In the genomic region with DNA sequence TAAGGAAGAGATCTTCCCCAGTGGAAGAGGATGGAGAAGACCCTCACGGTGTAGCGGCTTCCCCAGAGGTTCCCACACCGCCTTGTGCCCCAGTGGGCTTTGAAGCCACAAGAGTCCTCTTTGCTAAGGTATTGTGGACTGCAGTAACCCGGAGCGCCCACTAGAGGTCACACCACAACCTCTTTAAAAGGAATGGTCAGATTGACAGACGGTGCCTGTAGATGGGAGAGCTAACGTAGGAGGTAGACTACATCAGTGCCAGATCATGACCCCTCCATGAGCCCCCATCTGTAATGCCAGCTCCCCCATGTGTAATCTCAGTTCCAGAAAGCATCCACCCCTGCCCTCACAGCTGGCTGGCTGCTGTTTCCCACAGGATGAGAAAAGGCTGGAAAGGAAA, we compare ENCODE assay signal across 9 mouse cellular contexts. TPM values are rescaled to one million over a fixed set of nuclear protein-coding genes. Genes with fewer than 3 reads are reported as not detected.
DNase-seq lines count a peak whose midpoint lies in the region; ATAC-seq and TF ChIP-seq lines count a peak whose summit lies in the region.
"Had no signal": no experiment of that assay in that cellular context is flagged by ENCODE, and none has a peak within 500 bp of the region (broad histone marks: within the 10 kb centered on the region; RNA-seq: fewer than 3 reads in every experiment).

No protein-coding gene starts in this region.

- TF ChIP-seq POLR2A in cerebellum, adult 2 months (IDR thresholded peaks at IDR 0.05; ENCODE audit: borderline replicate concordance, insufficient read depth, low read length): no peak

- DNase-seq in hindbrain, embryonic 10.5 days (ENCODE audit: low spot score): peak; percentile 82
- peak; percentile 70 to 81 for DNase-seq in cerebellum, adult 2 months
- peak; percentile 61 to 84 for DNase-seq in frontal cortex, postnatal 36 days (ENCODE audit: low spot score in 2 of 2)
- peak; percentile 86 for DNase-seq in intestine, embryonic 14.5 days (ENCODE audit: low spot score)
- peak; percentile 63 to 74 for DNase-seq in left cerebral cortex, postnatal 10 days (ENCODE audit: extremely low spot score in 1 of 2, low spot score in 2 of 2)
- peak; percentile 43 to 68 for DNase-seq in spleen, postnatal 14 days (ENCODE audit: low spot score in 2 of 2)

- H3K27ac ChIP-seq in hindbrain, embryonic 10.5 days: no peak overlapping the region
- no peak overlapping the region for H3K27ac ChIP-seq in hindbrain, embryonic 12.5 days
- H3K27ac ChIP-seq in cerebellum, adult 2 months (ENCODE audit: insufficient read depth, low read length): no peak overlapping the region
- no peak overlapping the region for H3K27ac ChIP-seq in intestine, embryonic 14.5 days (ENCODE audit: low read depth)
- H3K27ac ChIP-seq in midbrain, embryonic 13.5 days: no peak overlapping the region

- H3K36me3 ChIP-seq in hindbrain, embryonic 10.5 days: peaks cover 28% of the 10 kb centered on the region
- H3K36me3 ChIP-seq in hindbrain, embryonic 12.5 days: peaks cover 27% of the 10 kb centered on the region
- H3K36me3 ChIP-seq in intestine, embryonic 14.5 days (ENCODE audit: control insufficient read depth, insufficient read depth, low read length): peaks cover 17% of the 10 kb centered on the region
- peaks cover 28% of the 10 kb centered on the region for H3K36me3 ChIP-seq in midbrain, embryonic 13.5 days

- no peak for ATAC-seq in hindbrain, embryonic 12.5 days (ENCODE audit: low FRiP score)
- 0 out of 2 replicates have a peak, but pooled peaks have one; percentile 24 for ATAC-seq in intestine, embryonic 14.5 days (replicated peaks; ENCODE audit: low FRiP score, low TSS enrichment, low read depth)
- ATAC-seq in midbrain, embryonic 13.5 days: peak; percentile 77

- 0 out of 2 replicates have a peak, but pooled peaks cover 13% of the 10 kb centered on the region for H3K27me3 ChIP-seq in hindbrain, embryonic 10.5 days (ENCODE audit: insufficient read depth, poor library complexity, severe bottlenecking)
- 0 out of 2 replicates have a peak, but pooled peaks cover 5% of the 10 kb centered on the region for H3K27me3 ChIP-seq in hindbrain, embryonic 12.5 days
- no peaks in the 10 kb centered on the region for H3K27me3 ChIP-seq in cerebellum, adult 2 months (ENCODE audit: control insufficient read depth, insufficient read depth, low read length)
- no peaks in the 10 kb centered on the region for H3K27me3 ChIP-seq in intestine, embryonic 14.5 days (replicated peaks; ENCODE audit: control insufficient read depth, insufficient read depth, low read length)
- H3K27me3 ChIP-seq in midbrain, embryonic 13.5 days: no peaks in the 10 kb centered on the region

- H3K4me1 ChIP-seq in hindbrain, embryonic 10.5 days (replicated peaks): peaks cover 22% of the 10 kb centered on the region
- no peaks in the 10 kb centered on the region for H3K4me1 ChIP-seq in hindbrain, embryonic 12.5 days
- H3K4me1 ChIP-seq in cerebellum, adult 2 months (ENCODE audit: control insufficient read depth, insufficient read depth, low read length): no peaks in the 10 kb centered on the region
- no peaks in the 10 kb centered on the region for H3K4me1 ChIP-seq in intestine, embryonic 14.5 days (replicated peaks; ENCODE audit: control insufficient read depth, insufficient read depth, low read length)
- no peaks in the 10 kb centered on the region for H3K4me1 ChIP-seq in midbrain, embryonic 13.5 days (replicated peaks)

- 0 out of 2 replicates have a peak, but pooled peaks cover 5% of the 10 kb centered on the region for H3K9me3 ChIP-seq in hindbrain, embryonic 10.5 days
- H3K9me3 ChIP-seq in hindbrain, embryonic 12.5 days (replicated peaks): no peaks in the 10 kb centered on the region
- no peaks in the 10 kb centered on the region for H3K9me3 ChIP-seq in intestine, embryonic 14.5 days (ENCODE audit: control insufficient read depth, low read length)
- H3K9me3 ChIP-seq in midbrain, embryonic 13.5 days: no peaks in the 10 kb centered on the region

- TF ChIP-seq CTCF in cerebellum, adult 2 months (IDR thresholded peaks at IDR 0.05; ENCODE audit: borderline replicate concordance, insufficient read depth, low read depth, low read length): peak; percentile 89

- H3K4me2 ChIP-seq in hindbrain, embryonic 12.5 days (replicated peaks): no peak overlapping the region
- H3K4me2 ChIP-seq in intestine, embryonic 14.5 days (ENCODE audit: low read length): no peak overlapping the region
- H3K4me2 ChIP-seq in midbrain, embryonic 13.5 days (replicated peaks): no peak overlapping the region

- no peak overlapping the region for H3K9ac ChIP-seq in hindbrain, embryonic 12.5 days
- no peak overlapping the region for H3K9ac ChIP-seq in intestine, embryonic 14.5 days (ENCODE audit: low read length)
- no peak overlapping the region for H3K9ac ChIP-seq in midbrain, embryonic 13.5 days (replicated peaks)

- no peak overlapping the region for H3K4me3 ChIP-seq in hindbrain, embryonic 10.5 days
- H3K4me3 ChIP-seq in hindbrain, embryonic 12.5 days: no peak overlapping the region
- H3K4me3 ChIP-seq in cerebellum, adult 2 months (replicated peaks; ENCODE audit: insufficient read depth, low read depth, low read length): no peak overlapping the region
- H3K4me3 ChIP-seq in intestine, embryonic 14.5 days (ENCODE audit: low read depth, low read length): no peak overlapping the region
- H3K4me3 ChIP-seq in midbrain, embryonic 13.5 days (replicated peaks): no peak overlapping the region
- H3K4me3 ChIP-seq: myocyte had no signal

- WGBS in hindbrain, embryonic 10.5 days: 12% methylated on average over 7 of the region's 7 CpGs
- WGBS in hindbrain, embryonic 12.5 days: 8% methylated on average over 7 of the region's 7 CpGs
- 2% methylated on average over 7 of the region's 7 CpGs for WGBS in cerebellum, adult 2 months
- WGBS in intestine, embryonic 14.5 days: 7% methylated on average over 7 of the region's 7 CpGs
- WGBS in midbrain, embryonic 13.5 days: 9% methylated on average over 7 of the region's 7 CpGs

- intact Hi-C loops in left cerebral cortex, postnatal 10 days (cut with DNase I): loop anchor here (5.0 kb wide), 1 partner anchor 45 kb away; the partner anchor contains the start of gene Map1lc3b

RNA-seq across cellular contexts. Expression of gene 1700018B08Rik, which starts 3.0 kb away (rescaled TPM):
- 0.17 TPM in 1 of 2 replicates, not detected in the other for polyA plus RNA-seq in hindbrain, embryonic 10.5 days (2016; fragmentation: Nextera tagmentation; extraction: Ambion mirVana)
- not detected in 2 replicates for polyA plus RNA-seq in hindbrain, embryonic 12.5 days (2016; fragmentation: Nextera tagmentation; extraction: Ambion mirVana)
- polyA plus RNA-seq in cerebellum, adult 2 months (2012; rRNA removed): not detected in 2 replicates
- not detected in 2 replicates for polyA plus RNA-seq in intestine, embryonic 14.5 days (2014; fragmentation: Nextera tagmentation; extraction: Ambion mirVana)
- not detected for total RNA-seq in left cerebral cortex, postnatal 10 days (2021)
- not detected in 2 replicates for polyA plus RNA-seq in midbrain, embryonic 13.5 days (2015; fragmentation: Nextera tagmentation; extraction: Ambion mirVana)
- polyA plus RNA-seq: myocyte had no signal

RNA-seq across cellular contexts. Expression of gene Fbxo31, which starts 31.5 kb away (rescaled TPM):
- 16.7 and 18.8 TPM in 2 replicates for polyA plus RNA-seq in hindbrain, embryonic 10.5 days (2016; fragmentation: Nextera tagmentation; extraction: Ambion mirVana)
- polyA plus RNA-seq in hindbrain, embryonic 12.5 days (2016; fragmentation: Nextera tagmentation; extraction: Ambion mirVana): 25.3 and 27.0 TPM in 2 replicates
- 64.2 and 67.9 TPM in 2 replicates for polyA plus RNA-seq in cerebellum, adult 2 months (2012; rRNA removed)
- polyA plus RNA-seq in intestine, embryonic 14.5 days (2014; fragmentation: Nextera tagmentation; extraction: Ambion mirVana): 14.5 and 14.9 TPM in 2 replicates
- total RNA-seq in left cerebral cortex, postnatal 10 days (2021): 10 to 100 TPM; 86.1 to 86.4 TPM
- 21.3 and 22.9 TPM in 2 replicates for polyA plus RNA-seq in midbrain, embryonic 13.5 days (2015; fragmentation: Nextera tagmentation; extraction: Ambion mirVana)

RNA-seq across cellular contexts. Expression of gene Map1lc3b, which starts 43.0 kb away (rescaled TPM):
- 222 and 268 TPM in 2 replicates for polyA plus RNA-seq in hindbrain, embryonic 10.5 days (2016; fragmentation: Nextera tagmentation; extraction: Ambion mirVana)
- 292 and 300 TPM in 2 replicates for polyA plus RNA-seq in hindbrain, embryonic 12.5 days (2016; fragmentation: Nextera tagmentation; extraction: Ambion mirVana)
- polyA plus RNA-seq in cerebellum, adult 2 months (2012; rRNA removed): 138 and 154 TPM in 2 replicates
- 226 and 231 TPM in 2 replicates for polyA plus RNA-seq in intestine, embryonic 14.5 days (2014; fragmentation: Nextera tagmentation; extraction: Ambion mirVana)
- 100 to 1,000 TPM; 158 to 163 TPM for total RNA-seq in left cerebral cortex, postnatal 10 days (2021)
- polyA plus RNA-seq in midbrain, embryonic 13.5 days (2015; fragmentation: Nextera tagmentation; extraction: Ambion mirVana): 364 and 371 TPM in 2 replicates
